Mouse (Mus musculus): ENCODE data around the gene Bod1l.

- TF ChIP-seq CTCF (IDR thresholded peaks at IDR 0.05; ENCODE audit: control insufficient read depth, insufficient read depth, insufficient read length) (no peak), USF1 (IDR thresholded peaks at IDR 0.05; ENCODE audit: low read depth) (no peak), MYOG (IDR thresholded peaks at IDR 0.05; ENCODE audit: control insufficient read depth, extremely low read depth, insufficient read length) (no peak), CEBPB (IDR thresholded peaks at IDR 0.05; ENCODE audit: low read depth) (no peak), MAX (IDR thresholded peaks at IDR 0.05) (no peak)
Measured at GRCm38 (mm10) chr5:41744234-41744633, 99.9 kb downstream of the Bod1l start.

Measured in C2C12 (cell line).